Mouse (Mus musculus): ENCODE measurements around the gene Lgals2.
"Not testable (repeated sequence)": the region's sequence is repeated elsewhere in the genome, so short reads cannot be mapped to it uniquely, and the experiment has no call there.

The Lgals2 gene

GRCm38 (mm10) chr15:78855303-78855965 is at the start of gene Lgals2:
TSS of gene Lgals2 (minus strand) at chr15:78855529.
- no peak for DNase-seq (ENCODE audit: low spot score in 2 of 2)

GRCm38 (mm10) chr15:78903243-78903642 is 47.9 kb upstream of the Lgals2 start:
- peak in 1 of 2 experiments; percentile 75 for DNase-seq (ENCODE audit: low spot score in 2 of 2)

- no peak for DNase-seq (ENCODE audit: low spot score in 2 of 2)
Observed at GRCm38 (mm10) chr15:78901422-78901789, 46.1 kb upstream of the Lgals2 start.

GRCm38 (mm10) chr15:78900585-78901421 is 45.5 kb upstream of the Lgals2 start:
- no peak for DNase-seq (ENCODE audit: low spot score in 2 of 2)

- peak in 1 of 2 experiments; percentile 53 for DNase-seq (ENCODE audit: low spot score in 2 of 2)
Observed at GRCm38 (mm10) chr15:78899740-78900584, 44.6 kb upstream of the Lgals2 start, which contains the start of gene Sh3bp1. TSS of gene Sh3bp1 (plus strand) at chr15:78899768.

GRCm38 (mm10) chr15:78899409-78899739 is 44.0 kb upstream of the Lgals2 start, which contains the start of gene Gm49510:
TSS of gene Gm49510 (plus strand) at chr15:78899667.
- no peak for DNase-seq (ENCODE audit: low spot score in 2 of 2)

- DNase-seq (ENCODE audit: low spot score in 2 of 2) = no peak
Observed at GRCm38 (mm10) chr15:78898507-78899001, 43.2 kb upstream of the Lgals2 start.

GRCm38 (mm10) chr15:78897488-78897887 is 42.2 kb upstream of the Lgals2 start:
- no peak for DNase-seq (ENCODE audit: low spot score in 2 of 2)

- DNase-seq (ENCODE audit: low spot score in 2 of 2) = no peak
Observed at GRCm38 (mm10) chr15:78896149-78896548, 40.8 kb upstream of the Lgals2 start.

- no peak for DNase-seq (ENCODE audit: low spot score in 2 of 2)
Observed at GRCm38 (mm10) chr15:78895741-78896140, 40.4 kb upstream of the Lgals2 start.

GRCm38 (mm10) chr15:78894726-78895125 is 39.4 kb upstream of the Lgals2 start:
- no peak for DNase-seq (ENCODE audit: low spot score in 2 of 2)

GRCm38 (mm10) chr15:78892440-78892839 is 37.1 kb upstream of the Lgals2 start:
- no peak for DNase-seq (ENCODE audit: low spot score in 2 of 2)

- DNase-seq (ENCODE audit: low spot score in 2 of 2) = no peak
Observed at GRCm38 (mm10) chr15:78889401-78889853, 34.1 kb upstream of the Lgals2 start.

- no peak for DNase-seq (ENCODE audit: low spot score in 2 of 2)
Observed at GRCm38 (mm10) chr15:78881828-78882227, 26.5 kb upstream of the Lgals2 start.

GRCm38 (mm10) chr15:78880432-78880831 is 25.1 kb upstream of the Lgals2 start:
- no peak for DNase-seq (ENCODE audit: low spot score in 2 of 2)

GRCm38 (mm10) chr15:78878792-78879516 is 23.6 kb upstream of the Lgals2 start:
- DNase-seq (ENCODE audit: low spot score in 2 of 2) = not testable (repeated sequence)

GRCm38 (mm10) chr15:78877810-78878390 is 22.6 kb upstream of the Lgals2 start:
- no peak for DNase-seq (ENCODE audit: low spot score in 2 of 2)

- peak; percentile 94 to 95 for DNase-seq (ENCODE audit: low spot score in 2 of 2)
Observed at GRCm38 (mm10) chr15:78876991-78877809, 21.9 kb upstream of the Lgals2 start, which contains the start of gene Gga1. TSS of gene Gga1 (plus strand) at chr15:78877190.

- DNase-seq (ENCODE audit: low spot score in 2 of 2) = peak; percentile 77 to 82
Observed at GRCm38 (mm10) chr15:78876258-78876696, 20.9 kb upstream of the Lgals2 start.

- no peak for DNase-seq (ENCODE audit: low spot score in 2 of 2)
Observed at GRCm38 (mm10) chr15:78875537-78875936, 20.2 kb upstream of the Lgals2 start.
